Mouse (Mus musculus): Measurements from ENCODE around the gene Ugt1a9.
"Not testable (repeated sequence)": the region's sequence is repeated elsewhere in the genome, so short reads cannot be mapped to it uniquely, and the experiment has no call there.

Ugt1a9 gene

DNA sequence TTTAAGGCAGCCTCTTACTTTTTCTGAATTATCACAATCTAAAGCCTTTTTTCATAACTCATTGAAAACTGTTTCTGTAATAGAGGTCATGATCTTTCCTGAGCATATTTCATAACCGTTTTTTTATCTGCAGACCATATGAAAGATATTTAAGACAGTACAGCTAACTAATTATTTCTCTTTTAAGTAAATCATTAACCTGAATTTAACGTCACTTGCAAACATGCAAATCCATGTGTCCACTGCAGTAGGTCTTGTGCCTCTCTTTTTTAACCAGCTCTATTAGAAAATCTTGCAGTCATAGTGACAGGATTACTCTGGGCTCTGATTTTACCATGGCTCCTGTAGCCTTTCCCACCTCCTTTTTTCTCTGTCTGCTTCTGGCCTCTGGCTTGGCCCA lies at the start of gene Ugt1a9:
Gene Ugt1a9, plus strand, starts transcription at position 306 of the 400 bp plus-strand sequence.
- DNase-seq, result no peak

DNA sequence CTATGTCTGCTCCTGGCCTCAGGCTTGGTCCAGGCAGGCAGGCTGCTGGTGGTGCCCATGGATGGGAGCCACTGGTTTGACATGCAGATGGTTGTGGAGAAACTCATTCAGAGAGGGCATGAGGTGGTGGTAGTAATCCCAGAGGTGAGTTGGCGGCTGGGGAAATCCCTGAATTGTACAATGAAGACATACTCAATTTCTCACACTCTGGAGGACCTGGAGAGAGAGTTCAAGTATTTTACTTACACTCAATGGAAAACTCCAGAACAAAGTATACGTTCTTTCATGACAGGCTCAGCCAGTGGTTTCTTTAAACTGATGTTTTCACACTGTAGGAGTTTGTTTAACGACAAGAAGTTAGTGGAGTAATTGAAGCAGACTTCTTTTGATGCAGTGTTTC lies 45.4 kb upstream of the Ugt1a9 start:
- DNase-seq, result not testable (repeated sequence)

GRCm38 (mm10) chr1:88043044-88043443 lies 27.6 kb upstream of the Ugt1a9 start:
- DNase-seq, result not testable (repeated sequence)

DNA sequence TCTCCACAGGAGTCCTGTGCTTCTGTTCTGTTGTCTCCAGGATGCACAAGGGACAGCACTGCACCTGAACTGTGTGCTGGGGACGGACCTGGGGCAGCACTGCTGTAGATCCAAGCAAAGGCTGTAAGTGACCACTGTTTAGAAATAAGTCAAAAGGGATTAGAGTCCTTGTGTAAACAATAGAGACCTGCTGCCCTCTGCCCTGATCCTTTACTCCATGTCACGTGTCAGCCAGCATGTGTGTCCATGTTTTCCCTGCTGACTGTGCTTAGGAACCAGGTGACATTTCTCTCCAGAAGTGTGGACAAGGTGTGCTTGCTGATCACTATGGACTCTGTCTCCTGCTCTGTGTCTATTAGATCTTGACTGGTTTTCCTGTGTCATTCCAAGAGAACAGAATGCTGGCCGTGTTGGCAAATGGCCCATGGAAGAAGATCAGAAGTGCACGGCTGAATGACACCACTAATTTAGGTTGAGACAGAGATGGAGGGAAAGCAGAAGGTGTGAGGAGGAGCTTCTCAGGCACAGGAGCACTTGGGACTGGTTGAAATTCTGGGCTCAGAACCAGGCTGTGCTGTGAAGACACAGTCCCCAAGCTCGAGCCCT lies 25.7 kb upstream of the Ugt1a9 start:
- not testable (repeated sequence) for DNase-seq

DNA sequence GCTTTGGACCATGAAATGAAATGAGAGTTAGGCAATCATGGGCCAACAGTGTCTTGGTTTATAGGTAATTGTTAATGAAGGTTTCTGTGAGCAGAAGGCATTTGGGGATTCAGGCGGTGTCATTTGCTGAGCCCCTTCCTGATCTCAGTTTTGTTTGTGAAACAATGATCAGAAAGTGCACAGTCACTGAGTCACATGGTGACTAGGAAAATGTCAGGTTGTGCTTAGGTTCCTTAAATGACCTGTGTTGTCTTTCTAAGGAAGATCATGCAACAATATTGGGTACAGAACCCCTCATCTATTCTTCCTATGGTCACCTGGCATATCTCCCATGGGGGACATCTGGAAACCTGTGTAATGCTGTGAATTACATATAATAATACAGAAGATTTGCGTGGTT lies 23.2 kb upstream of the Ugt1a9 start:
- DNase-seq, result not testable (repeated sequence)

GRCm38 (mm10) chr1:88055088-88055487 lies 15.5 kb upstream of the Ugt1a9 start, which contains the start of gene Ugt1a10:
Gene Ugt1a10 (plus strand): TSS chr1:88055388.
- DNase-seq, result no peak

- DNase-seq, result not testable (repeated sequence)
Measured at GRCm38 (mm10) chr1:88066472-88067102, 4.0 kb upstream of the Ugt1a9 start.

GRCm38 (mm10) chr1:88070902-88071301 lies 302 bp downstream of the Ugt1a9 start:
- no peak for DNase-seq

- DNase-seq, result no peak
Measured at GRCm38 (mm10) chr1:88074471-88074870, 3.9 kb downstream of the Ugt1a9 start.

DNA sequence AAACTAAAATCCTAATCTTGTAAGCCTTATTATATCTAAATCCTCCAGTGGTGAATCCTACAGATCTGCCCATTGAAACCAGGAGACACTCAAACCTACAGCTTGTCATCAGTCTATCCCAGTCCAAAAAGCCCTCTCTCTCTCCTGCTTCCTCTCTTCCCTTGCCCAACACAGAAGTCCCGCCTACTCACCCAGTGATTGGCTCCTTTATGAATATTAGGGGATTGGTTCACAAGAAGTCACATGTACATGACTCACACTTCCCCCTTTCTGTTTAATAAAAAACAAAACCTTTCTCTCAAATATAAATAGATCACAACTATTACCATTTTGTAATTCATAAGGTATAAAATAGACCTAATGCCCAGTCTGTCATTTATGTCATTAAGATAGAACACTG lies 6.5 kb downstream of the Ugt1a9 start:
- no peak for DNase-seq

DNA sequence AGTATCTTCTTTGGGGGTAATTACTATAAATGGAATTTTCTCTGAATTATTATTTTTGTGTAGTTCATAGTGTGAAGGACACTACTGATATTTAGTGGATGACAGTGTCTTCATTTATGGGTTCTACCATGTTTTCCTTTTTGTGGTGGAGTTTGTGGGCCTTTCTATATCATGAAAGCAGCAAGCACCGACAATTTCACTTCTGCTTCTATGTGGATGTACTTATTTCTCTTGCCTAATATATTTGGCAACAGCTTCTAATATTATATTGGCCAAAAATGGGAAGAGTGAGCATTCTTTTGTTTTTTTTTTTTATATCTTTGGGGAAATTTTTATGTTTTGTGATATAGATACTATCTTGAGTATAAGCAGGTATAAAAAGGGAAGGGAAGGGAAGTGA lies 11.1 kb downstream of the Ugt1a9 start:
- no peak for DNase-seq

DNA sequence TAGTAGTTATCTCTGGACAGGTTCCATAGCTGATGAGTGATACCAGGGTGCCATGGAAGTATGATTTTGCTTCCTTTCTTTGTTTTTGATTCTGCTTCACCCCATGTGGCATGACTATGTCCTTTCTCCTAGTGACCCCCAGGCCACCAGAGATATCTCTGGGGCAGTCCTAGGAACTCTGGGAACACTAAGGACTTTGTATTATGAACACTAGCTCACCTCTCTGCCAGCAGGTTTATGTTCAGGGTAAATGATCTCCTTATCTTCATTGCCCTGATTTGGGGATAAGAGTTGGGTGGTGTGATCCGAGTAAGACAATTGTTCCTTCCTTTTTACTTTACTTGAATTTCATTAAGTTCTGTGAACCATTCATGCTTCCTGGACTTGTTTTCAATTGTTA lies 15.5 kb downstream of the Ugt1a9 start:
- no peak for DNase-seq

- DNase-seq, result no peak
Measured at GRCm38 (mm10) chr1:88087513-88087912, 16.9 kb downstream of the Ugt1a9 start, which contains the start of gene Ugt1a8. Gene Ugt1a8 (plus strand): TSS chr1:88087813.

GRCm38 (mm10) chr1:88092341-88092740 lies 21.7 kb downstream of the Ugt1a9 start:
- no peak for DNase-seq

DNA sequence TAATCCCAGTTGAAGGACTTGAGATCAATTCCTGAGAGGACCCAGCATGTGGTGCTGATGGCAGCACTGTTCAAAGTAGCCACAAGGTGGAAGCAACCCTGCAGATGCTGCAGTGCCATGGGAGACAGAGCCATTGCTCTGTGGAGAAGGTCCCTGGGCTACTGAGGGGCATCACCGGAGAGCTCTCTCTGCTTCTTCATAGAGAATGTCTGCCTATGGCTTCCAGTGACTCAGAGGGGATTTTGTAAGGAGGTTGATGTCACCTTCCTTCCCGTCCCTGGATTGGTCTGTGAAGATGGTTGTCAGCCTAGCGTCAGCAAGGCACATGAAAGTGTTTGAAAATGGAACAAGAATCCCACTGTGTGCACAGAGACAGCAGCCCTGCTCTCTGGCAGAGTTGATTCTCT lies 23.7 kb downstream of the Ugt1a9 start:
- not testable (repeated sequence) for DNase-seq

DNA sequence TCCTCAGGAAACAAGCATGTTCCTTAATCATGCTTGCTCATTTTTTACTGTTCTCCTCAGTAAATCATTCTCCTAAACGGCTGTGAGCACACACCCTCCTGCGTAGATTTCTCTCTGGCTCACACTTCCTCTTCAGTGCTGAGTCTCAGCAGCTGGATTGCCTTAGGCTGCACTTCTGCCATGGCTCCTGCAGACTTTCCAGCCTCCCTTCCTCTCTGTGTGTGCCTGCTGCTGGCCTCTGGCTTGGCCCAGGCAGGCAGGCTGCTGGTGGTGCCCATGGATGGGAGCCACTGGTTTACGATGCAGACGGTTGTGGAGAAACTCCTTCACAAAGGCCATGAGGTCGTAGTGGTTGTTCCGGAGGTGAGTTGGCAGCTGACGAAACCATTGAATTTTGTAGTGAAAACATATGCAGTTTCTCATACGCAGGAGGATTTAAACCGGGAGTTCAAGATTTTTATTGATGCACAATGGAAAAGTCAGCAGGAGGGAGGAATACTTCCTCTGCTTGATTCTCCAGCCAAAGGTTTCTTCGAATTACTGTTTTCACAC lies 24.4 kb downstream of the Ugt1a9 start, which contains the start of gene Ugt1a7c:
Gene Ugt1a7c, plus strand, starts transcription at position 122 of the 552 bp plus-strand sequence.
- DNase-seq, result no peak

DNA sequence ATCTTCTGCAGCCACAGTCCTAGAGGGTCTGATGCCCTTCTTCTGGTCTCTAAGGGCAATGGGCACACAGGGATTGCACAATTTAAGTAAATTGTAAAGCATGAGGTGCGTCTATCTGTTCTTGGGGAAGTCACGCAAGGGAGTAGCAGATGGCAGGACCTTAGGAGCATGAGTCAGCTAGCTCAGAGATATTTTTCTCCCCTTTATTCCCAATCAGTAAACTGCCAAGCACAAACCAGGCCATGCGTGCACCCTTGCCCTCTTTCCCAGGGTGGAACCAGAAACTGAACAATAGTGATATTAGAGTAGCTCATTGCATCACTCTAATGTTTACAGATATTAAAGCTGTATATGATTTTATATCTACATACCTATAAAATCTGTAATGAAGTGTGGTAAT lies 27.9 kb downstream of the Ugt1a9 start:
- not testable (repeated sequence) for DNase-seq

DNA sequence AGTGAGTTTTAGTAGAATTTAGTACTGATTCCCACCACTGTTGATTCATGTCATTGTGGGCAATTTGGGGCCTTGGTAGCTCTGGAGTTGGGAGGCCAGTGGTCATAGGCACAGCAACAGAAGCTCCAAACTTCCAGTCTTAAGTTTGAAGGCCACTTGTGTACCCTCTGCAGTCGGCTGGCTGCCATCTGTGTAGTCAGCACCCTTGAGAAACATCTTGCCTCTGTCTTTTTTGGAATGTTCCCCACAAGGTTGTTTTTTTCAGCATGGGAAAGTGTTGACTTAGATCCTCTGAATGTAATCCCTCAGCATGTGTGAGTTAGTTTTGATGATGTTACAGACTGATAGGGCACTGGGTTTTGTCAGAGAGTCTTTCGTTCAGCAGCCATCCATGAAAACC lies 29.1 kb downstream of the Ugt1a9 start:
- not testable (repeated sequence) for DNase-seq

DNA sequence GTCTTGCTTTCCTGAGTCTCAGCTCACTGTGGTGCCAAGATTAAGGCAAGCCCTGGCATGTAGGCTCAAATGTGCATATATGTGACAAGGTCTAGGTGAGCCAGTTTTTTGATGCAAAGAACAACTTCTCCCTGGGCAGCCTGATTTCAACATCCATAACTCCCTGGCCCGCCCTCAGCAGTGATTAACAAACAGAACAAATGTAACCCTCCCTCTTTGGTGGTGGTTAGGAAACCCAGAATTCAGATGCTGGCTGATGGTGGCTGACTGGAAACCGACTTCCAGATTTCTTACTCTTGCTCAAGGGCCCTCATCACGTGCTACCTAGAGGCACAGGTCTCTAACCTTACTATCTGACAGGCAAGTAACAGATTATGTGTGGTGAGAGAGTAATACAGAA lies 32.4 kb downstream of the Ugt1a9 start, which contains the start of gene Ugt1a6b:
Gene Ugt1a6b, plus strand, starts transcription at position 234 of the 400 bp plus-strand sequence.
- not testable (repeated sequence) for DNase-seq

GRCm38 (mm10) chr1:88103697-88104468 lies 33.3 kb downstream of the Ugt1a9 start:
- not testable (repeated sequence) for DNase-seq

GRCm38 (mm10) chr1:88104667-88105430 lies 34.2 kb downstream of the Ugt1a9 start:
- DNase-seq, result no peak

- no peak for DNase-seq
Measured at GRCm38 (mm10) chr1:88105656-88106055, 35.1 kb downstream of the Ugt1a9 start.
